Mouse (Mus musculus): Measurements from ENCODE around the gene Ldb3.
A peak's percentile ranks its signal among the peaks of the same experiment; 100 is the strongest.

Ldb3 gene

GRCm38 (mm10) chr14:34561647-34562046 is 26.8 kb downstream of the Ldb3 start:
- DNase-seq (ENCODE audit: low spot score in 2 of 2): no peak

- no peak for DNase-seq (ENCODE audit: low spot score in 2 of 2)
Observed at GRCm38 (mm10) chr14:34558947-34559346, 29.5 kb downstream of the Ldb3 start.

- DNase-seq (ENCODE audit: low spot score in 2 of 2): no peak
Observed at GRCm38 (mm10) chr14:34555211-34555610, 33.3 kb downstream of the Ldb3 start.

- no peak for DNase-seq (ENCODE audit: low spot score in 2 of 2)
Observed at GRCm38 (mm10) chr14:34554047-34554446, 34.4 kb downstream of the Ldb3 start.

- no peak for DNase-seq (ENCODE audit: low spot score in 2 of 2)
Observed at GRCm38 (mm10) chr14:34553470-34553869, 35.0 kb downstream of the Ldb3 start.

- DNase-seq (ENCODE audit: low spot score in 2 of 2): no peak
Observed at GRCm38 (mm10) chr14:34552226-34552625, 36.3 kb downstream of the Ldb3 start.

GRCm38 (mm10) chr14:34549004-34549671 is 39.3 kb downstream of the Ldb3 start:
- peak; percentile 82 to 84 for DNase-seq (ENCODE audit: low spot score in 2 of 2)

- peak in 1 of 2 experiments; percentile 66 for DNase-seq (ENCODE audit: low spot score in 2 of 2)
Observed at GRCm38 (mm10) chr14:34548391-34549001, 40.0 kb downstream of the Ldb3 start.

GRCm38 (mm10) chr14:34544545-34544944 is 43.9 kb downstream of the Ldb3 start:
- DNase-seq (ENCODE audit: low spot score in 2 of 2): no peak

GRCm38 (mm10) chr14:34544001-34544400 is 44.5 kb downstream of the Ldb3 start:
- DNase-seq (ENCODE audit: low spot score in 2 of 2): no peak

GRCm38 (mm10) chr14:34543596-34543995 is 44.9 kb downstream of the Ldb3 start:
- no peak for DNase-seq (ENCODE audit: low spot score in 2 of 2)

- DNase-seq (ENCODE audit: low spot score in 2 of 2): no peak
Observed at GRCm38 (mm10) chr14:34541896-34542295, 46.6 kb downstream of the Ldb3 start.

- DNase-seq (ENCODE audit: low spot score in 2 of 2): peak; percentile 71 to 77
Observed at GRCm38 (mm10) chr14:34540685-34541162, 47.8 kb downstream of the Ldb3 start.

GRCm38 (mm10) chr14:34535883-34536282 is 52.6 kb downstream of the Ldb3 start:
- no peak for DNase-seq (ENCODE audit: low spot score in 2 of 2)

GRCm38 (mm10) chr14:34533537-34533936 is 54.9 kb downstream of the Ldb3 start:
- DNase-seq (ENCODE audit: low spot score in 2 of 2): no peak

GRCm38 (mm10) chr14:34532536-34532935 is 55.9 kb downstream of the Ldb3 start:
- DNase-seq (ENCODE audit: low spot score in 2 of 2): no peak

- no peak for DNase-seq (ENCODE audit: low spot score in 2 of 2)
Observed at GRCm38 (mm10) chr14:34528804-34529203, 59.7 kb downstream of the Ldb3 start.

GRCm38 (mm10) chr14:34522701-34523100 is 65.8 kb downstream of the Ldb3 start, which contains the start of gene 9230112D13Rik:
Gene 9230112D13Rik (minus strand): TSS chr14:34522801.
- DNase-seq (ENCODE audit: low spot score in 2 of 2): no peak

- no peak for DNase-seq (ENCODE audit: low spot score in 2 of 2)
Observed at GRCm38 (mm10) chr14:34517959-34518544, 70.4 kb downstream of the Ldb3 start.

- no peak for DNase-seq (ENCODE audit: low spot score in 2 of 2)
Observed at GRCm38 (mm10) chr14:34516960-34517577, 71.4 kb downstream of the Ldb3 start.

GRCm38 (mm10) chr14:34515860-34516259 is 72.6 kb downstream of the Ldb3 start:
- DNase-seq (ENCODE audit: low spot score in 2 of 2): no peak

- DNase-seq (ENCODE audit: low spot score in 2 of 2): no peak
Observed at GRCm38 (mm10) chr14:34514120-34514519, 74.4 kb downstream of the Ldb3 start.

Data from urinary bladder, postnatal 4 days (tissue).